Mouse (Mus musculus): Measurements from ENCODE around the gene Tpst2.

DNA sequence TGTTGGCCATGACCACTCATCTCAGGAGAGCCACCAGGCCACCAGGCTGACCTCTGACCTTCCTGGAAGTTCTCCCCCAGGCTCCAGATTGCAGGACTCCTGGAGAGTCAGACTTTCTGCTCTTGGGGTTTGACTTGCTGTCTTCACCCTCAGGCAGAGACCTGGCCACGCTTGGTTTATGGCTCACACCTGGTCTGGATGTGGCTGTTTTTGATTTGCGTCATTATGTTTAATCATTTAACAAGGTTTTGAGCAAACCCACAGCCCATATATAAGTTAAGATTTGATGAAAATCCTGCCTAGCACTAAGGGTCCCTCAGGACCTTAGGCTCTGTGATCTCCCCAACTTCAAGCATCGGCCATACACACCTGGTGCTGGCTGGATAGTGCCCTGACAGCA is 18.6 kb upstream of the Tpst2 start:
- no peak for TF ChIP-seq CTCF (IDR thresholded peaks at IDR 0.05; ENCODE audit: low read depth)
- TF ChIP-seq EP300 (IDR thresholded peaks at IDR 0.05; ENCODE audit: low read depth) = no peak
